Mouse (Mus musculus): ENCODE results near the gene Map4k3. TPM values are rescaled to one million over a fixed set of nuclear protein-coding genes. Genes with fewer than 3 reads are reported as not detected.

Map4k3 gene
- polyA plus RNA-seq, 1 experiment: 14.4 TPM

DNA sequence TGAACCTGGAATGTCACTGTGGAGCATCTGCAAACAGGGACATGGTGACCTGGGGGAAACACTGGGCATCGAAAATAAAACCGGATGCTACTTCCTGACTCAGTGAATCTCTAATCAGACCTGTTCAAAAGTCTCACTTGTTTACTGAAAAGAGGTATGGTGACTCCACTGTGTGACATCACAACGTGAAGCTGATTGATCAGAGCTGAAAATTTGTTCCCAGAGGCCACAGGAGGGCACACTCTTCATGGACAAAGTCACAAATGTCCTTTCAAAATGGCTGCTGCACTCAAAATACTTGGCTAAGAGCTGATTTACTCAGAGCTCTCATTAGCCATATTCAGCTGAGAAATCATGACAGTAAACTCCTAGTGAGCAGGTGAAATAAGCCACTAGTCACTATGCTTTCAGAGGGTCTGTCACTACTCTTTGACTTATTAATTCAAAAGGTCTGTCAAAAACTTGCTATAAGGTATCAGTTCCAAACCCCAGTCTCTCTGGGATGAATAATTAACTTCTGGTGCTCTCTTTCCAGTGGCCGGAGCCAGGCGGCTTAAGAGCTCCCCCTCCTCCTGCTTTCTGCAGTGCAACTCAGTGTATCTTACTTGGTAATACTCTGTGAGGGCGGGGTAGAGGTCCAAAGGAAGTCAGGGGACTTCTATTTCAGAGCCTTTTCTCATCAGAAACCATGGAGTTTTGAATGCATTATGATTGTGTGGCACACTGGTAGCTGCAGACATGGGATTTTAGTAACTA, 44.3 kb downstream of the Map4k3 start:
- Histone ChIP-seq H3K4me1 (ENCODE audit: control insufficient read depth, insufficient read depth, low read length) (no peaks in the 10 kb centered on the region; the same call in 1 of the 2 replicates), H3K27me3 (ENCODE audit: control insufficient read depth, insufficient read depth, low read length) (no peaks in the 10 kb centered on the region), H3K36me3 (ENCODE audit: control insufficient read depth, insufficient read depth, low read length) (no peaks in the 10 kb centered on the region), H3K27ac (ENCODE audit: control insufficient read depth, insufficient read depth, low read depth, low read length) (no peak overlapping the region), H3K4me3 (ENCODE audit: control insufficient read depth, low read depth, low read length) (no peak overlapping the region)
- TF ChIP-seq POLR2A (IDR thresholded peaks at IDR 0.05; ENCODE audit: control insufficient read depth, low read depth, low read length): no peak
- TF ChIP-seq CTCF (IDR thresholded peaks at IDR 0.05; ENCODE audit: control insufficient read depth, insufficient read depth, insufficient replicate concordance, low read depth, low read length): no peak

DNA sequence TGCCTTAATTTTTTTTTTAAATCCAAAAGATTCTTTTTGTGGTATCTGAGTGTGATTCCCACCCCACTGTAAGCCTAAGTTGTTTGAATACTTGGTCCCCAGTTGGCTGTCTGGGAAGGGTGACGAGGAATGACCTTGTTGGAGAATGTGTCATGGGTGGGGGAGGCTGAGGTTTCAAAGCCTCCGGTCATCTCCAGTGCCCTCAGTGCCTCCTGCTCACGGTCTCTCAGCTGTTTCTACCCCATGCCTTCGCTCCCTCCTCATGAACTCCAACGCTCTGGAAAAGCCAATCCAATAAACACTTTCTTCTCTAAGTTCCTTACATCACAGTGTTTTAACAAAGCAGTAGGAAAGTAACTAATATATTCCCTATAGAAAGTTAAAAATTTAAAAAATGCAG, 45.2 kb downstream of the Map4k3 start:
- Histone ChIP-seq H3K27me3 (ENCODE audit: control insufficient read depth, insufficient read depth, low read length) (no peaks in the 10 kb centered on the region), H3K4me1 (ENCODE audit: control insufficient read depth, insufficient read depth, low read length) (no peaks in the 10 kb centered on the region), H3K27ac (ENCODE audit: control insufficient read depth, insufficient read depth, low read depth, low read length) (no peak overlapping the region), H3K4me3 (ENCODE audit: control insufficient read depth, low read depth, low read length) (no peak overlapping the region), H3K36me3 (ENCODE audit: control insufficient read depth, insufficient read depth, low read length) (no peaks in the 10 kb centered on the region)
- no peak for TF ChIP-seq POLR2A (IDR thresholded peaks at IDR 0.05; ENCODE audit: control insufficient read depth, low read depth, low read length)
- no peak for TF ChIP-seq CTCF (IDR thresholded peaks at IDR 0.05; ENCODE audit: control insufficient read depth, insufficient read depth, insufficient replicate concordance, low read depth, low read length)

DNA sequence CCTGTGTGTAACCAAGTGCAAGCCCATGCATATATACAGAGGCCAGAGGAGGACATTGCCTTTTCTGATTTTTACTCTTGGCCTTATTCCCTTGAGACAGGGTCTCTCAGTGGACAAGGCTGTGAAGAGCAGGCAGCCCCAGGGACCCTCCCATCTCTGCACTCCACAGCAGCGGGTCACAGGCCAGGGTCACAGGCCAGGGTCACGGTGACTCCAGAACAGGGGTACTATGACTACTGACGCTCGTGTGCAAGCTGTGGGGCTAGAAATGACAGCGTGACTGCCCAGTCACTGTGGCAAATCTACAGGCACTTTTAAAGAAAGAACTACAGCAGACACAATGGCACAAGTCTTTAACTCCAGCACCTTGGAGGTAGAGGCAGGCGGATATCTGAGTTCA, 50.1 kb downstream of the Map4k3 start:
- no peak overlapping the region for H3K4me3 ChIP-seq (ENCODE audit: control insufficient read depth, low read depth, low read length)
- H3K36me3 ChIP-seq (ENCODE audit: control insufficient read depth, insufficient read depth, low read length): no peaks in the 10 kb centered on the region
- no peaks in the 10 kb centered on the region for H3K4me1 ChIP-seq (ENCODE audit: control insufficient read depth, insufficient read depth, low read length)
- TF ChIP-seq CTCF (IDR thresholded peaks at IDR 0.05; ENCODE audit: control insufficient read depth, insufficient read depth, insufficient replicate concordance, low read depth, low read length): no peak
- no peak for TF ChIP-seq POLR2A (IDR thresholded peaks at IDR 0.05; ENCODE audit: control insufficient read depth, low read depth, low read length)
- no peaks in the 10 kb centered on the region for H3K27me3 ChIP-seq (ENCODE audit: control insufficient read depth, insufficient read depth, low read length)
- H3K27ac ChIP-seq (ENCODE audit: control insufficient read depth, insufficient read depth, low read depth, low read length): no peak overlapping the region

DNA sequence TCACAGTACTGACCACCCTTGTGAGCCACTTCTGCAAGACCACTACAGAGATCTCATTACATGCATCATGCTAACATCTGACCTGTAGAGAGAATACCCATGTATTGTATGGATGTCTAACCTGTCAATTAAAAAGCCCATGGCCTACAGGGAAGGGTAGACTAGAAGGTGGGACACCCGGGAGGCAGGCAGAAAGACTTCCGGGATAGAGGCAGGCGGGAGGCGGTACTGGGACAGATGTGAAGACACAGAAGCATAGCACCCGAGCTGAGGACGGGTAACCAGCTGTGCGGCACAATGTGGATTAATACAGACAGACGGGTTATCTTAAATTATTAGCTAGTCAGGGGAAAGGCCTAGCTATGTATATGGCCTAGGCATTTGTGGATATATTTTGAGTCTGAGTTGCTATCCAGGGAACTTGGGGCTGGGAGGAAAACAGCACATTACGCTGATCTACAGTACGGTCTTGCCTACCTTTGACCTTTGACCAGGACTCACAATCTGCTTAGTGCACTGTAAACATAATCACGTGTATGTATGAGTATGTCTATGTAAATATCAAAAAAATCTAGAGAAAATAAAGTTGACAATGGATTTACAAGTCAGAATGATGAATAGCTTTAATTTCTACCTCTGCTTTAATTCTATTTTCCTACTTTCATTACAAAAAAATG, 51.3 kb downstream of the Map4k3 start:
- TF ChIP-seq CTCF (IDR thresholded peaks at IDR 0.05; ENCODE audit: control insufficient read depth, insufficient read depth, insufficient replicate concordance, low read depth, low read length) (no peak), POLR2A (IDR thresholded peaks at IDR 0.05; ENCODE audit: control insufficient read depth, low read depth, low read length) (no peak)
- H3K36me3 ChIP-seq (ENCODE audit: control insufficient read depth, insufficient read depth, low read length): no peaks in the 10 kb centered on the region

DNA sequence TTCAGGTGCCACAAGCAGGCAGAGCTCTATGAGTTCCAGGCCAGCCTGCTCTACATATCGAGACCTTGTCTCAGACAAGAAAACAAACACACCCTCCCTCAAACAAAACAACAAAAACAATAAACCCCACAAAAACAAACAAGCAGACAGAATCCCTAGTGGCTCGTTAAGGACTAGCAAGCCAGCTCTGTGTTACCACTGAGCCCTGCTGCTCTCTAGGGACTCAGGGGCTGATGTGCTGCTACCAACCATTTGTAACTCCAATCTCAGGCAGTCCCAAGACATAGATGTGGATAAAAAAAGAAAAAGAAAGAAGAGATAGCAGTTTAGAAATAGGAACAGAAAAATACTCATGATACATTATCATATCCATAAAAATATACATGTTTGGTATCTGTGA, 52.1 kb downstream of the Map4k3 start:
- TF ChIP-seq CTCF (IDR thresholded peaks at IDR 0.05; ENCODE audit: control insufficient read depth, insufficient read depth, insufficient replicate concordance, low read depth, low read length) (no peak), POLR2A (IDR thresholded peaks at IDR 0.05; ENCODE audit: control insufficient read depth, low read depth, low read length) (no peak)
- no peaks in the 10 kb centered on the region for H3K4me1 ChIP-seq (ENCODE audit: control insufficient read depth, insufficient read depth, low read length)

More for the DNA sequence above, 51.3 kb downstream of the Map4k3 start:
- Histone ChIP-seq H3K27ac (ENCODE audit: control insufficient read depth, insufficient read depth, low read depth, low read length) (no peak overlapping the region), H3K27me3 (ENCODE audit: control insufficient read depth, insufficient read depth, low read length) (no peaks in the 10 kb centered on the region), H3K4me1 (ENCODE audit: control insufficient read depth, insufficient read depth, low read length) (no peaks in the 10 kb centered on the region), H3K4me3 (ENCODE audit: control insufficient read depth, low read depth, low read length) (no peak overlapping the region)

DNA sequence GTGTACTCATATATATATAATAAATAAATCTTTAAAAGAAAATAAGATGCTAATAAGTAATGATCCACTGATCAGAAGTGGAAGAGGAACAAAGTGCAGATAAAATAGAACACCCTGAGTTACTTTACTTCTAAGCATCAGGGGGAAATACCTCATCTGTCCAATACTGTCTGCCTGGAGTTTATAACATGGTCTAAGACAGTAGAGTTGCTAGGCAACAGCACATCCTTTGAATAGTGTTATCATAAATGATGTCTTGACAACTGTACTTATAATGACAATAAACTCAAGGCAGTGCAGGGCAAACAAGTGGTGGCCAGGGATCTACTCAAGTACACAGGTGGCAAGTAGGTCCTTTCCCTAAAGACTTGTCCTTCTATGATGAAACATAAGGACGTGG, 57.9 kb downstream of the Map4k3 start:
- H3K27me3 ChIP-seq (ENCODE audit: control insufficient read depth, insufficient read depth, low read length): no peaks in the 10 kb centered on the region
- H3K4me1 ChIP-seq (ENCODE audit: control insufficient read depth, insufficient read depth, low read length): no peaks in the 10 kb centered on the region
- no peaks in the 10 kb centered on the region for H3K36me3 ChIP-seq (ENCODE audit: control insufficient read depth, insufficient read depth, low read length)
- H3K4me3 ChIP-seq (ENCODE audit: control insufficient read depth, low read depth, low read length): no peak overlapping the region
- H3K27ac ChIP-seq (ENCODE audit: control insufficient read depth, insufficient read depth, low read depth, low read length): no peak overlapping the region
- no peak for TF ChIP-seq CTCF (IDR thresholded peaks at IDR 0.05; ENCODE audit: control insufficient read depth, insufficient read depth, insufficient replicate concordance, low read depth, low read length)
- TF ChIP-seq POLR2A (IDR thresholded peaks at IDR 0.05; ENCODE audit: control insufficient read depth, low read depth, low read length): no peak

More for the DNA sequence above, 52.1 kb downstream of the Map4k3 start:
- Histone ChIP-seq H3K4me3 (ENCODE audit: control insufficient read depth, low read depth, low read length) (no peak overlapping the region), H3K36me3 (ENCODE audit: control insufficient read depth, insufficient read depth, low read length) (no peaks in the 10 kb centered on the region), H3K27ac (ENCODE audit: control insufficient read depth, insufficient read depth, low read depth, low read length) (no peak overlapping the region), H3K27me3 (ENCODE audit: control insufficient read depth, insufficient read depth, low read length) (no peaks in the 10 kb centered on the region)

DNA sequence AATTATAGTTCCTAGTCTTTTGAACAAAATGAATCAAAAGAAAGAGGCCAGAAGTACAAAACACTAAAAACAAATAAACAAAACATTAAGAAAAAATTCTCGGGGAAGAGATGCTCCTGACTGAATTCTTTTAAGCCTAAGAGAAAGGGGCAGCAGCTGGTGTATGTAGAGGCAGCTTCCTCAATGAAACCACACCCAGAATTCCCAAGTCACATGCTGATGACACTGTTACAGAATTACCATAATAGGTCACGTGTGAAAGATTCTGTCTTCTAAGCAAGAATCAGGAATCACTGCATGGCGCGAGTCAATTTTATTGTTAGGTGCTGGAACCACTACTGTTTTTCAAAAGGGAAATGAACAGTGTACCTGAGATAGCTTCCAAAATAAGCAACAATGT, 64.7 kb downstream of the Map4k3 start:
- H3K4me1 ChIP-seq (ENCODE audit: control insufficient read depth, insufficient read depth, low read length): no peaks in the 10 kb centered on the region; the same call in 1 of the 2 replicates
- no peak overlapping the region for H3K27ac ChIP-seq (ENCODE audit: control insufficient read depth, insufficient read depth, low read depth, low read length)
- no peaks in the 10 kb centered on the region for H3K27me3 ChIP-seq (ENCODE audit: control insufficient read depth, insufficient read depth, low read length)
- H3K4me3 ChIP-seq (ENCODE audit: control insufficient read depth, low read depth, low read length): no peak overlapping the region
- no peaks in the 10 kb centered on the region for H3K36me3 ChIP-seq (ENCODE audit: control insufficient read depth, insufficient read depth, low read length)
- TF ChIP-seq CTCF (IDR thresholded peaks at IDR 0.05; ENCODE audit: control insufficient read depth, insufficient read depth, insufficient replicate concordance, low read depth, low read length) (no peak), POLR2A (IDR thresholded peaks at IDR 0.05; ENCODE audit: control insufficient read depth, low read depth, low read length) (no peak)
